Mouse (Mus musculus) midbrain, embryonic 14.5 days (tissue): ENCODE results near the gene Trhr2. TPM values are rescaled to one million over a fixed set of nuclear protein-coding genes. Genes with fewer than 3 reads are reported as not detected.

Source experiments
- ATAC-seq: fragments of 200-750 bp; cut with Nextera tagmentation; 2 replicates; pipeline ENCODE4 v1.8.0; 2017; ENCODE audit warnings: moderate number of reproducible peaks, moderate library complexity; ENCODE audit not compliant: low FRiP score, low TSS enrichment
- DNase-seq: peaks from one replicate; pipeline ENCODE4 v3.0.0-alpha.2; 2015
- H3K27ac ChIP-seq: fragments of 300-500 bp; sonication (generic); replicated peaks from 2 replicates; pipeline ENCODE4 v1.5.1; 2014; ENCODE audit warnings: mild to moderate bottlenecking, low read depth, low read length, moderate library complexity
- H3K27me3 ChIP-seq: fragments of 300-500 bp; sonication (generic); 2 replicates; pipeline ENCODE4 v1.6.1; 2014; ENCODE audit warnings: low read length, control low read depth, mixed read lengths; ENCODE audit not compliant: control insufficient read depth, insufficient read depth
- H3K36me3 ChIP-seq: fragments of 300-500 bp; sonication (generic); 2 replicates; pipeline ENCODE4 v1.6.1; 2014; ENCODE audit warnings: low read length, control low read depth; ENCODE audit not compliant: control insufficient read depth, insufficient read depth
- H3K4me1 ChIP-seq: fragments of 300-500 bp; sonication (generic); 2 replicates; pipeline ENCODE4 v1.6.1; 2014; ENCODE audit warnings: mild to moderate bottlenecking, antibody characterized with exemption, low read length, control low read depth; ENCODE audit not compliant: control insufficient read depth, insufficient read depth
- H3K4me2 ChIP-seq: fragments of 300-500 bp; sonication (generic); 2 replicates; pipeline ENCODE4 v1.6.1; 2014; ENCODE audit warnings: mild to moderate bottlenecking, low read length, moderate library complexity
- H3K4me3 ChIP-seq: fragments of 300-500 bp; sonication (generic); replicated peaks from 2 replicates; pipeline ENCODE4 v1.5.1; 2014; ENCODE audit warnings: low read depth, low read length
- H3K9ac ChIP-seq: fragments of 300-500 bp; sonication (generic); replicated peaks from 2 replicates; pipeline ENCODE4 v1.6.1; 2014; ENCODE audit warnings: mild to moderate bottlenecking, low read length, moderate library complexity
- H3K9me3 ChIP-seq: fragments of 300-500 bp; sonication (generic); 2 replicates; pipeline ENCODE4 v1.6.1; 2016; ENCODE audit warnings: low read length, control low read depth, mixed read lengths; ENCODE audit not compliant: control insufficient read depth
- WGBS: fragments of 180-500 bp; shearing (Covaris S2); extraction: QIAGEN DNeasy Blood & Tissue Kit; methylation state at CpG from one replicate; pipeline ENCODE4 v1.1.7; 2014; 5-methylcytosine and 5-hydroxymethylcytosine counted together
- polyA plus RNA-seq: library from polyadenylated mRNA; unstranded; fragments of >200 nt; fragmentation: Nextera tagmentation; extraction: Ambion mirVana; gene quantifications from 2 replicates; pipeline ENCODE4 v1.2.1, GENCODE M21; 2014

The Trhr2 gene
- not detected in 2 replicates for polyA plus RNA-seq

GRCm38 (mm10) chr8:122360696-122361416, at the start of gene Trhr2:
Gene Trhr2 (minus strand): TSS chr8:122360746.
- Histone ChIP-seq H3K4me3 (no peak within 1 kb of the TSS), H3K9ac (no peak within 1 kb of the TSS), H3K4me1 (no peaks in the 10 kb centered on the region), H3K4me2 (no peak within 1 kb of the TSS), H3K9me3 (no peaks in the 10 kb centered on the region), H3K36me3 (no peaks in the 10 kb centered on the region), H3K27ac (no peak within 1 kb of the TSS), H3K27me3 (no peaks in the 10 kb centered on the region)
- ATAC-seq (no peak), DNase-seq (no peak)
- WGBS: 76% methylated on average over 7 of the region's 7 CpGs

GRCm38 (mm10) chr8:122407678-122408077, 47.1 kb upstream of the Trhr2 start:
- no peaks in the 10 kb centered on the region for H3K27me3 ChIP-seq

GRCm38 (mm10) chr8:122405146-122405805, 44.7 kb upstream of the Trhr2 start:
- H3K27me3 ChIP-seq: no peaks in the 10 kb centered on the region
- H3K36me3 ChIP-seq: peaks cover 99% of the 10 kb centered on the region
- ATAC-seq: no peak
- no peaks in the 10 kb centered on the region for H3K4me1 ChIP-seq
- DNase-seq: no peak
- H3K4me3 ChIP-seq: no peak overlapping the region
- 95% methylated on average over 9 of the region's 9 CpGs for WGBS
- H3K27ac ChIP-seq: no peak overlapping the region
- no peak overlapping the region for H3K9ac ChIP-seq
- no peak overlapping the region for H3K4me2 ChIP-seq
- H3K9me3 ChIP-seq: no peaks in the 10 kb centered on the region

More at GRCm38 (mm10) chr8:122407678-122408077, 47.1 kb upstream of the Trhr2 start:
- H3K9ac ChIP-seq: no peak overlapping the region
- H3K27ac ChIP-seq: no peak overlapping the region
- no peak for DNase-seq
- no peak for ATAC-seq
- 94% methylated on average over 7 of the region's 7 CpGs for WGBS
- no peak overlapping the region for H3K4me3 ChIP-seq
- no peak overlapping the region for H3K4me2 ChIP-seq
- no peaks in the 10 kb centered on the region for H3K4me1 ChIP-seq
- peaks cover 99% of the 10 kb centered on the region for H3K36me3 ChIP-seq
- H3K9me3 ChIP-seq: no peaks in the 10 kb centered on the region

GRCm38 (mm10) chr8:122398186-122398585, 37.6 kb upstream of the Trhr2 start:
- Histone ChIP-seq H3K4me2 (no peak overlapping the region), H3K27ac (no peak overlapping the region), H3K4me3 (no peak overlapping the region), H3K27me3 (no peaks in the 10 kb centered on the region), H3K9ac (no peak overlapping the region), H3K4me1 (no peaks in the 10 kb centered on the region), H3K36me3 (peaks cover 94% of the 10 kb centered on the region), H3K9me3 (no peaks in the 10 kb centered on the region)
- ATAC-seq (no peak), DNase-seq (no peak)
- WGBS: 96% methylated on average over 9 of the region's 9 CpGs

- Histone ChIP-seq H3K27ac (no peak overlapping the region), H3K4me3 (no peak overlapping the region), H3K9me3 (no peaks in the 10 kb centered on the region), H3K36me3 (peaks cover 89% of the 10 kb centered on the region), H3K4me2 (no peak overlapping the region), H3K27me3 (no peaks in the 10 kb centered on the region), H3K9ac (no peak overlapping the region), H3K4me1 (no peaks in the 10 kb centered on the region)
- 92% methylated on average over 6 of the region's 6 CpGs for WGBS
- DNase-seq: no peak
- no peak for ATAC-seq
Observed at GRCm38 (mm10) chr8:122395291-122395690, 34.7 kb upstream of the Trhr2 start.

GRCm38 (mm10) chr8:122393717-122394116, 33.2 kb upstream of the Trhr2 start:
- DNase-seq (no peak), ATAC-seq (no peak)
- peaks cover 88% of the 10 kb centered on the region for H3K36me3 ChIP-seq
- H3K9me3 ChIP-seq: no peaks in the 10 kb centered on the region
- H3K4me1 ChIP-seq: no peaks in the 10 kb centered on the region
- no peak overlapping the region for H3K4me2 ChIP-seq
- H3K27ac ChIP-seq: no peak overlapping the region
- H3K4me3 ChIP-seq: no peak overlapping the region
- H3K27me3 ChIP-seq: no peaks in the 10 kb centered on the region
- H3K9ac ChIP-seq: no peak overlapping the region

GRCm38 (mm10) chr8:122390758-122391157, 30.2 kb upstream of the Trhr2 start:
- Histone ChIP-seq H3K27ac (no peak overlapping the region), H3K4me1 (no peaks in the 10 kb centered on the region), H3K4me3 (no peak overlapping the region), H3K27me3 (no peaks in the 10 kb centered on the region), H3K9me3 (no peaks in the 10 kb centered on the region), H3K36me3 (peaks cover 93% of the 10 kb centered on the region), H3K4me2 (no peak overlapping the region), H3K9ac (no peak overlapping the region)
- no peak for DNase-seq
- WGBS: 88% methylated on average over 3 of the region's 3 CpGs
- no peak for ATAC-seq

GRCm38 (mm10) chr8:122389357-122389756, 28.8 kb upstream of the Trhr2 start:
- Histone ChIP-seq H3K36me3 (peaks cover 93% of the 10 kb centered on the region), H3K4me2 (no peak overlapping the region), H3K27me3 (no peaks in the 10 kb centered on the region), H3K9me3 (no peaks in the 10 kb centered on the region), H3K9ac (no peak overlapping the region), H3K27ac (no peak overlapping the region), H3K4me1 (no peaks in the 10 kb centered on the region), H3K4me3 (no peak overlapping the region)
- no peak for ATAC-seq
- DNase-seq: peak; percentile 5
- WGBS: 90% methylated on average over 3 of the region's 3 CpGs

- no peak overlapping the region for H3K27ac ChIP-seq
- DNase-seq: no peak
- ATAC-seq: no peak
- 84% methylated on average over 4 of the region's 4 CpGs for WGBS
- H3K9ac ChIP-seq: no peak overlapping the region
- peaks cover 4% of the 10 kb centered on the region for H3K4me1 ChIP-seq
- no peaks in the 10 kb centered on the region for H3K9me3 ChIP-seq
- no peak overlapping the region for H3K4me3 ChIP-seq
- H3K36me3 ChIP-seq: peaks cover 71% of the 10 kb centered on the region
- no peak overlapping the region for H3K4me2 ChIP-seq
- H3K27me3 ChIP-seq: no peaks in the 10 kb centered on the region
Observed at GRCm38 (mm10) chr8:122383039-122383438, 22.5 kb upstream of the Trhr2 start.
